Mouse (Mus musculus) ES-Bruce4 (cell line): ENCODE measurements around the gene Shank2.

Experiments
- CTCF ChIP-seq: IDR thresholded peaks from one replicate; pipeline ENCODE4 v1.8.1; 2011; ENCODE audit warnings: low read depth, low read length
- EP300 ChIP-seq: IDR thresholded peaks from 2 replicates; pipeline ENCODE4 v1.6.1; 2011; ENCODE audit warnings: low read depth, low read length; ENCODE audit not compliant: insufficient read depth
- POLR2A ChIP-seq: IDR thresholded peaks from one replicate; pipeline ENCODE4 v1.8.1; 2011; ENCODE audit warnings: low read length; ENCODE audit not compliant: insufficient read depth

- TF ChIP-seq CTCF, result no peak
- no peak for TF ChIP-seq POLR2A
- TF ChIP-seq EP300, result no peak
Observed at GRCm38 (mm10) chr7:144248686-144249422, 247.1 kb downstream of the Shank2 start.
